Mouse (Mus musculus): Measurements from ENCODE around the gene Idh1. TPM values are rescaled to one million over a fixed set of nuclear protein-coding genes. Genes with fewer than 3 reads are reported as not detected.
A peak's percentile ranks its signal among the peaks of the same experiment; 100 is the strongest.

Gene Idh1
- polyA plus RNA-seq, 1 experiment from 2014 or later = 465 TPM

- peak overlapping the region; percentile 87 for H3K4me3 ChIP-seq
- H3K4me1 ChIP-seq (replicated peaks) = peaks cover 23% of the 10 kb centered on the region
- H3K4me2 ChIP-seq = peak overlapping the region; percentile 78
- no peaks in the 10 kb centered on the region for H3K36me3 ChIP-seq
- ATAC-seq (ENCODE audit: low FRiP score, low read depth) = no peak
- H3K27ac ChIP-seq (replicated peaks) = peak overlapping the region; percentile 88
- peak overlapping the region; percentile 82 for H3K9ac ChIP-seq
- H3K9me3 ChIP-seq = no peaks in the 10 kb centered on the region
- no peaks in the 10 kb centered on the region for H3K27me3 ChIP-seq
- 1% methylated on average over 6 of the region's 6 CpGs for WGBS
Measured at GRCm38 (mm10) chr1:65187074-65187430, 752 bp upstream of the Idh1 start.

- Histone ChIP-seq H3K4me3 (peak overlapping the region; percentile 87), H3K9ac (peak overlapping the region; percentile 59), H3K27ac (replicated peaks) (peak overlapping the region; percentile 75), H3K4me2 (peak overlapping the region; percentile 78), H3K4me1 (replicated peaks) (peaks cover 23% of the 10 kb centered on the region), H3K27me3 (no peaks in the 10 kb centered on the region), H3K36me3 (no peaks in the 10 kb centered on the region), H3K9me3 (no peaks in the 10 kb centered on the region)
- whole genome bisulfite sequencing = 31% methylated on average over 12 of the region's 12 CpGs
- ATAC-seq (ENCODE audit: low FRiP score, low read depth) = no peak
Measured at GRCm38 (mm10) chr1:65185524-65186205, 635 bp downstream of the Idh1 start.

- Histone ChIP-seq H3K27ac (replicated peaks) (no peak overlapping the region), H3K36me3 (no peaks in the 10 kb centered on the region), H3K4me2 (no peak overlapping the region), H3K27me3 (no peaks in the 10 kb centered on the region), H3K4me1 (replicated peaks) (peaks cover 23% of the 10 kb centered on the region), H3K9ac (no peak overlapping the region), H3K4me3 (peak overlapping the region; percentile 87; the same call in 1 of the 2 replicates), H3K9me3 (no peaks in the 10 kb centered on the region)
- ATAC-seq (ENCODE audit: low FRiP score, low read depth) = no peak
- 93% methylated on average over 8 of the region's 8 CpGs for WGBS
Measured at GRCm38 (mm10) chr1:65185011-65185410, 1.3 kb downstream of the Idh1 start.

- H3K9me3 ChIP-seq = no peaks in the 10 kb centered on the region
- H3K27me3 ChIP-seq = no peaks in the 10 kb centered on the region
- WGBS = 91% methylated on average over 2 of the region's 2 CpGs
- H3K27ac ChIP-seq (replicated peaks) = no peak overlapping the region
- no peak overlapping the region for H3K9ac ChIP-seq
- H3K4me3 ChIP-seq = no peak overlapping the region
- ATAC-seq (ENCODE audit: low FRiP score, low read depth) = no peak
- H3K4me1 ChIP-seq (replicated peaks) = peaks cover 23% of the 10 kb centered on the region
- no peaks in the 10 kb centered on the region for H3K36me3 ChIP-seq
- H3K4me2 ChIP-seq = no peak overlapping the region
Measured at GRCm38 (mm10) chr1:65183994-65184393, 2.3 kb downstream of the Idh1 start.

GRCm38 (mm10) chr1:65181459-65181858, 4.8 kb downstream of the Idh1 start:
- no peak for ATAC-seq (ENCODE audit: low FRiP score, low read depth)
- H3K4me2 ChIP-seq = no peak overlapping the region
- no peaks in the 10 kb centered on the region for H3K27me3 ChIP-seq
- 94% methylated on average over 5 of the region's 5 CpGs for WGBS
- H3K4me1 ChIP-seq (replicated peaks) = peaks cover 23% of the 10 kb centered on the region
- H3K9me3 ChIP-seq = no peaks in the 10 kb centered on the region
- H3K4me3 ChIP-seq = no peak overlapping the region
- H3K9ac ChIP-seq = no peak overlapping the region
- no peaks in the 10 kb centered on the region for H3K36me3 ChIP-seq
- no peak overlapping the region for H3K27ac ChIP-seq (replicated peaks)

GRCm38 (mm10) chr1:65179634-65180249, 6.6 kb downstream of the Idh1 start:
- Histone ChIP-seq H3K9me3 (no peaks in the 10 kb centered on the region), H3K4me2 (peak overlapping the region; percentile 66), H3K27me3 (no peaks in the 10 kb centered on the region), H3K27ac (replicated peaks) (peak overlapping the region; percentile 97), H3K4me1 (replicated peaks) (peaks cover 27% of the 10 kb centered on the region), H3K36me3 (no peaks in the 10 kb centered on the region), H3K4me3 (peak overlapping the region; percentile 74), H3K9ac (peak overlapping the region; percentile 93)
- WGBS = 4% methylated on average over 11 of the region's 11 CpGs
- no peak for ATAC-seq (ENCODE audit: low FRiP score, low read depth)

GRCm38 (mm10) chr1:65178902-65179432, 7.3 kb downstream of the Idh1 start:
- Histone ChIP-seq H3K4me2 (peak overlapping the region; percentile 66), H3K27me3 (no peaks in the 10 kb centered on the region), H3K4me1 (replicated peaks) (peaks cover 33% of the 10 kb centered on the region), H3K4me3 (peak overlapping the region; percentile 74), H3K9ac (peak overlapping the region; percentile 93), H3K27ac (replicated peaks) (peak overlapping the region; percentile 97), H3K36me3 (no peaks in the 10 kb centered on the region), H3K9me3 (no peaks in the 10 kb centered on the region)
- WGBS = under 1% methylated on average over 39 of the region's 39 CpGs
- peak; percentile 95 for ATAC-seq (ENCODE audit: low FRiP score, low read depth)

- peak overlapping the region; percentile 93 for H3K9ac ChIP-seq
- peak overlapping the region; percentile 74 for H3K4me3 ChIP-seq
- H3K27me3 ChIP-seq = no peaks in the 10 kb centered on the region
- peaks cover 36% of the 10 kb centered on the region for H3K4me1 ChIP-seq (replicated peaks)
- WGBS = 7% methylated on average over 27 of the region's 27 CpGs
- H3K27ac ChIP-seq (replicated peaks) = peak overlapping the region; percentile 97
- peak; percentile 82 for ATAC-seq (ENCODE audit: low FRiP score, low read depth)
- H3K9me3 ChIP-seq = no peaks in the 10 kb centered on the region
- H3K4me2 ChIP-seq = peak overlapping the region; percentile 66
- 0 out of 2 replicates have a peak, but pooled peaks cover 2% of the 10 kb centered on the region for H3K36me3 ChIP-seq
Measured at GRCm38 (mm10) chr1:65178126-65178901, 8.0 kb downstream of the Idh1 start.

- WGBS = 58% methylated on average over 3 of the region's 3 CpGs
- H3K4me1 ChIP-seq (replicated peaks) = peaks cover 44% of the 10 kb centered on the region
- H3K27me3 ChIP-seq = no peaks in the 10 kb centered on the region
- peak overlapping the region; percentile 66 for H3K4me2 ChIP-seq
- H3K9me3 ChIP-seq = no peaks in the 10 kb centered on the region
- H3K27ac ChIP-seq (replicated peaks) = peak overlapping the region; percentile 97; the same call in 1 of the 2 replicates
- peak overlapping the region; percentile 74 for H3K4me3 ChIP-seq
- 0 out of 2 replicates have a peak, but pooled peaks cover 8% of the 10 kb centered on the region for H3K36me3 ChIP-seq
- ATAC-seq (ENCODE audit: low FRiP score, low read depth) = no peak
- H3K9ac ChIP-seq = peak overlapping the region; percentile 93; the same call in 1 of the 2 replicates
Measured at GRCm38 (mm10) chr1:65177452-65177851, 8.8 kb downstream of the Idh1 start.

GRCm38 (mm10) chr1:65176912-65177311, 9.4 kb downstream of the Idh1 start:
- Histone ChIP-seq H3K4me1 (replicated peaks) (peaks cover 47% of the 10 kb centered on the region), H3K9me3 (no peaks in the 10 kb centered on the region), H3K4me3 (0 out of 2 replicates have a peak overlapping the region, but pooled peaks have one; percentile 4), H3K4me2 (peak overlapping the region; percentile 66), H3K9ac (no peak overlapping the region), H3K27ac (replicated peaks) (no peak overlapping the region), H3K36me3 (0 out of 2 replicates have a peak, but pooled peaks cover 8% of the 10 kb centered on the region), H3K27me3 (no peaks in the 10 kb centered on the region)
- no peak for ATAC-seq (ENCODE audit: low FRiP score, low read depth)
- WGBS = 78% methylated on average over 5 of the region's 5 CpGs

- ATAC-seq (ENCODE audit: low FRiP score, low read depth) = no peak
- no peaks in the 10 kb centered on the region for H3K9me3 ChIP-seq
- H3K4me3 ChIP-seq = no peak overlapping the region
- WGBS = 76% methylated on average over 4 of the region's 4 CpGs
- H3K4me1 ChIP-seq (replicated peaks) = peaks cover 49% of the 10 kb centered on the region
- H3K4me2 ChIP-seq = peak overlapping the region; percentile 66
- H3K9ac ChIP-seq = no peak overlapping the region
- H3K27ac ChIP-seq (replicated peaks) = no peak overlapping the region
- no peaks in the 10 kb centered on the region for H3K27me3 ChIP-seq
- 0 out of 2 replicates have a peak, but pooled peaks cover 13% of the 10 kb centered on the region for H3K36me3 ChIP-seq
Measured at GRCm38 (mm10) chr1:65176171-65176570, 10.1 kb downstream of the Idh1 start.

All from hindbrain, embryonic 15.5 days (tissue).